Mouse (Mus musculus) neural tube, embryonic 14.5 days (tissue): Measurements from ENCODE around the gene Ubqln4. TPM values are rescaled to one million over a fixed set of nuclear protein-coding genes. Genes with fewer than 3 reads are reported as not detected.

Source experiments
- ATAC-seq: fragments of 200-750 bp; cut with Nextera tagmentation; 2 replicates; pipeline ENCODE4 v1.8.0; 2017; ENCODE audit warnings: low read depth, mild to moderate bottlenecking, moderate TSS enrichment, moderate library complexity
- H3K27ac ChIP-seq: fragments of 300-500 bp; sonication (generic); 2 replicates; pipeline ENCODE4 v1.5.1; 2014; ENCODE audit warnings: low read depth, mild to moderate bottlenecking, control low read depth, low read length, moderate library complexity, mixed read lengths
- H3K27me3 ChIP-seq: fragments of 300-500 bp; sonication (generic); 2 replicates; pipeline ENCODE4 v1.6.1; 2014; ENCODE audit warnings: low read length; ENCODE audit not compliant: control insufficient read depth, insufficient read depth
- H3K36me3 ChIP-seq: fragments of 300-500 bp; sonication (generic); 2 replicates; pipeline ENCODE4 v1.6.1; 2014; ENCODE audit warnings: low read length, mixed read lengths; ENCODE audit not compliant: control insufficient read depth, insufficient read depth
- H3K4me1 ChIP-seq: fragments of 300-500 bp; sonication (generic); 2 replicates; pipeline ENCODE4 v1.6.1; 2014; ENCODE audit warnings: low read length; ENCODE audit not compliant: control insufficient read depth, insufficient read depth
- H3K4me2 ChIP-seq: fragments of 300-500 bp; sonication (generic); 2 replicates; pipeline ENCODE4 v1.6.1; 2014; ENCODE audit warnings: mild to moderate bottlenecking, low read depth, low read length, control low read depth
- H3K4me3 ChIP-seq: fragments of 300-500 bp; sonication (generic); 2 replicates; pipeline ENCODE4 v1.5.1; 2014; ENCODE audit warnings: low read depth, low read length, control low read depth, mixed read lengths
- H3K9ac ChIP-seq: fragments of 300-500 bp; sonication (generic); replicated peaks from 2 replicates; pipeline ENCODE4 v1.6.1; 2014; ENCODE audit warnings: low read depth, mild to moderate bottlenecking, control low read depth, low read length, mixed read lengths
- H3K9me3 ChIP-seq: fragments of 300-500 bp; sonication (generic); 2 replicates; pipeline ENCODE4 v1.6.1; 2016; ENCODE audit warnings: low read length; ENCODE audit not compliant: control insufficient read depth
- WGBS: fragments of 180-500 bp; shearing (Covaris S2); extraction: QIAGEN DNeasy Blood & Tissue Kit; methylation state at CpG from one replicate; pipeline ENCODE4 v1.1.7; 2014; 5-methylcytosine and 5-hydroxymethylcytosine counted together
- polyA plus RNA-seq: library from polyadenylated mRNA; unstranded; fragments of >200 nt; fragmentation: Nextera tagmentation; extraction: Ambion mirVana; gene quantifications from 2 replicates; pipeline ENCODE4 v1.2.1, GENCODE M21; 2014

Gene Ubqln4
- polyA plus RNA-seq, 1 experiment from 2014 or later = 44.1 TPM

DNA sequence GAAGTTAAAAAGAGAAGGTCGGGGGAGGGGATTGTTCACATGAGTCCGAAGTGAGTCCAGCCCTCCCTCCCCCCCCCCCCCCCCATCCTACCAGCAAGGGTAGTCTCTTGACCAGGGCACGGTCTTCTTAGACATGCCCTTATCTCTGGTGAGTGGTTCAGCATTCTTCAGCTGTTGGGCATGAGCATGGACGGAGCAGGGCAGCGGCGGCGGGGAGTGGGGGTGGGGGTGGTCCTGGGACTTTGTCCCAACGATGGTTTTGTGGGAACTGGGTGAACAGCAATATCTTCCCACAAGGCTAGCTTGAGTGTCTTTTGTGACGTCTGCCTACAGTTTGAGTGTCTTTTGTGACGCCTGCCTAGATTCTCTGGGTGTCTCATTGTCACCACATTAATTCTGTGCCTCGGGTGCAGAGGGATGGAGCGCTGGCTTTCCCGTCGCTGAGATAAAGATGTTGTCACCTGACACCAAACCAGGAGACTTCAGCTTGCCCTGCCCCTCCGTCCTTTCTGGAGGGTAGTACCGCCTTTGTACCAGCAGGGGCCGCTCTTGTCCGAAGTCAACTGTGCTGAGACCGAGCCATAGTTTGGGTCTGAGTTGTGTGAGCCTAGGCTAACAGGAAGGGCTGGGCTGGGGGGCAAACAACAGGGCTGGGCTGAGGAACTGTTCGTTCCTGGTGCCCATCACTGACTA, 53.7 kb downstream of the Ubqln4 start:
- Histone ChIP-seq H3K9ac (0 out of 2 replicates have a peak overlapping the region, but pooled peaks have one; percentile 16), H3K27me3 (no peaks in the 10 kb centered on the region), H3K27ac (no peak overlapping the region), H3K9me3 (no peaks in the 10 kb centered on the region), H3K36me3 (no peaks in the 10 kb centered on the region), H3K4me1 (no peaks in the 10 kb centered on the region), H3K4me2 (peak overlapping the region; percentile 50), H3K4me3 (peak overlapping the region; percentile 17; the same call in 1 of the 2 replicates)
- peak; percentile 92 for ATAC-seq
- under 1% methylated on average over 20 of the region's 20 CpGs for WGBS

DNA sequence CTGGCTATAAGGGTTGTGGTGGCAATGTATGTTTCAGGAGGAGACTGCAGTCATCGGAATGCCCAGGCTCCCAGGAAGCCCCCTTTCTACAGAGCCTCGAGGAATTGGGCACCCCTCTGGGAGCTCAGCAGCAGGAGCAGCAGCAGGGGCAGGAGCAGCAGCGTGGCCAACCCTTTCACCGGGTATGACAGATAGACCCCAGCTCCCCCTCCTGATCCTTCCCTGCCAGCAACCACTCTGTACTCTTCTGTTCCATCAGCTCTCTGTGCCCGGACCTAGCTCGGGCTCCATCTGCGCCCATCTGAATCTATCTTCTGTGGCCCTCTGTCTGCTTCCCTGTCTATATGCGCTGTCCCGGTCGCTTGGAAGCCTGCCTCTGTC, 54.2 kb downstream of the Ubqln4 start:
- Histone ChIP-seq H3K4me3 (peak overlapping the region; percentile 17; the same call in 1 of the 2 replicates), H3K4me1 (no peaks in the 10 kb centered on the region), H3K36me3 (no peaks in the 10 kb centered on the region), H3K9me3 (no peaks in the 10 kb centered on the region), H3K27ac (no peak overlapping the region), H3K9ac (0 out of 2 replicates have a peak overlapping the region, but pooled peaks have one; percentile 13), H3K4me2 (peak overlapping the region; percentile 50; the same call in 1 of the 2 replicates), H3K27me3 (no peaks in the 10 kb centered on the region)
- WGBS = 23% methylated on average over 10 of the region's 10 CpGs
- ATAC-seq = peak; percentile 70; the same call in 1 of the 2 replicates

DNA sequence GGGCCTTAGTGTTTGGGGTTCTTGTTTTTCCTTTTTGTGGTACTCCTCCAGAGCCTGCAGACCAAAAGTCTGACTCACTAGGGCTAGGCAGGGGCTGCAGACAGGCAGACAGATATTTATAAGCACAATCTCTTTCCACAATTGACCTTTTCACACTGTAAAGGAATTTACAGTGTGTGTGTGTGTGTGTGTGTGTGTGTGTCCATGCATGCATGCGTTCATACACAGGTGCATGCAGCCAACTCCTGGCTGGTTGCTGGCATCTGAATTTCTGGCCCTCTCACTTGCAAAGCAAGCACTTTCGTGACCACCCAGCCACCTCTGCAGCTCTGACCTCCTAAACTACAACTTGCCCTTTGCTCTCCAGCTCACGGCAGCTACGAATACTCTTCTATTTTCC, 55.5 kb downstream of the Ubqln4 start:
- WGBS = 79% methylated on average over 4 of the region's 4 CpGs
- no peaks in the 10 kb centered on the region for H3K36me3 ChIP-seq
- H3K9me3 ChIP-seq = no peaks in the 10 kb centered on the region
- no peak overlapping the region for H3K9ac ChIP-seq
- H3K4me2 ChIP-seq = no peak overlapping the region
- H3K27ac ChIP-seq = no peak overlapping the region
- ATAC-seq = no peak
- H3K4me1 ChIP-seq = no peaks in the 10 kb centered on the region
- H3K27me3 ChIP-seq = no peaks in the 10 kb centered on the region
- H3K4me3 ChIP-seq = no peak overlapping the region

DNA sequence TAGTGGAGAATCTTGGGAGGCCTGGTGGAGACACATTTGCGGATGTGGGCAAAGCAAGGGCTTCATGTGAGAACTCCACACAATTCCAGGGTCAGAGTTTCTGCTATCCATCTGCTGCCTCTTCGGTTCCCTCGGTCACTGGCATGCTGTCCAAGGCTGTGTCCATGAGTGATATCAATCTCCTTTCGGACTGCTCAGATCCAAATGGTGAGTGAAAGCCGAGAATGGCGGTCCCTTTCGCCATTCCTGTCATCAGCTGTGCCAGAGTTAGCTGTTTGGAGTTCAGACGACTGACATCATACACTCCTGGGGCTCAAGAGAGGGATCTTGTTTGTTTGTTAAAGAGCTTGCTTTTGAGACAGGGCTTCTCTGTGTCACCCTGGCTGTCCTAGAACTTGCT, 60.9 kb downstream of the Ubqln4 start:
- Histone ChIP-seq H3K9me3 (no peaks in the 10 kb centered on the region), H3K4me2 (no peak overlapping the region), H3K36me3 (no peaks in the 10 kb centered on the region; the same call in 1 of the 2 replicates), H3K9ac (no peak overlapping the region), H3K4me3 (no peak overlapping the region), H3K27ac (no peak overlapping the region), H3K4me1 (0 out of 2 replicates have a peak, but pooled peaks cover 4% of the 10 kb centered on the region), H3K27me3 (no peaks in the 10 kb centered on the region)
- WGBS = 83% methylated on average over 8 of the region's 8 CpGs
- ATAC-seq = no peak

DNA sequence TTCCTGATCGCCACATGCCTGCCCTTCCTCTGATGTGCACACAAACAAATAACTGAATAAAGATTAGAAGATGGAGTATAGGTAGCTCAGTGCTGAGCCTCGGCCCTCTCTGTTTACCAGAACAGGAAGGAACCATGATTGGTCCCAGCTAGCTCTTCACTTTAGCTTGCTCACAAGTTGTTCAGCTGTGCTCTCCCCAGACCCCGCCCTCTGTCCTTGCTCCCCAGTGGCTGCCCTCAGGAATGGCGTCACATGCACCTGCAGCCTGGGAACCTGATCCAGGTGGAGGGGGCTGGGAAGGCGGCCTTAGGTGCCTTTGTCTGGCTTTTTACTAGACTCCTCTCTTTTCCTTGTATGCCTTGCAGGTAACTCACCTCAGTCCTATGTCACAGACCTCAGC, 61.6 kb downstream of the Ubqln4 start:
- no peaks in the 10 kb centered on the region; the same call in 1 of the 2 replicates for H3K36me3 ChIP-seq
- no peak overlapping the region for H3K9ac ChIP-seq
- no peak for ATAC-seq
- H3K9me3 ChIP-seq = no peaks in the 10 kb centered on the region
- no peak overlapping the region for H3K27ac ChIP-seq
- no peak overlapping the region for H3K4me2 ChIP-seq
- no peaks in the 10 kb centered on the region for H3K27me3 ChIP-seq
- no peak overlapping the region for H3K4me3 ChIP-seq
- 0 out of 2 replicates have a peak, but pooled peaks cover 4% of the 10 kb centered on the region for H3K4me1 ChIP-seq
- WGBS = 77% methylated on average over 5 of the region's 5 CpGs

DNA sequence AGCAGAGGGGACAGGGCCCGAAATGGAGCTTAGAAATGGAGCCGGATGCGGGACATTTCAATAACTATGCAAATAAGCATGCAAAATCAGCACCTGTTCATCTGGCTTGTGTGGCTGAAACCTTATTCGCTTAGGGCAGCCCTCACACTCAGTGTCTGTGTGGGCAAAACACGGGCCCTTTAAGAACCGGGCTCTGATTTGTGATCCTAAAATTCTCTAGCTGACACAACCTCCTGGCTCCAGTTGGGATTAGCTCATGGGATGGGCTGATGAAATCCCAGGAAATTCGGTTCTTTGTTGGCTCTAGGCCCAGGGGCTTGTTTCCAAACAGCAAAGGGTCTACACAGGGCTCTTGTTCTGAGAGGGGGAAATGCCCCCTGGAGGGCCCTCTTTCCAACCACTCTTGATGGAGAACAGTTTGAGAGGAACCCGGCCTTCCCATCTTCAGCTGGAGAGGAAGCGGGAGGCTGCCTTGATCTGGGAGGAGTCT, 62.4 kb downstream of the Ubqln4 start:
- Histone ChIP-seq H3K27me3 (no peaks in the 10 kb centered on the region), H3K4me1 (0 out of 2 replicates have a peak, but pooled peaks cover 4% of the 10 kb centered on the region), H3K9ac (no peak overlapping the region), H3K36me3 (no peaks in the 10 kb centered on the region; the same call in 1 of the 2 replicates), H3K4me3 (no peak overlapping the region), H3K9me3 (no peaks in the 10 kb centered on the region), H3K4me2 (no peak overlapping the region; the same call in 1 of the 2 replicates), H3K27ac (0 out of 2 replicates have a peak overlapping the region, but pooled peaks have one; percentile 10)
- 42% methylated on average over 9 of the region's 9 CpGs for WGBS
- ATAC-seq = peak; percentile 33; the same call in 1 of the 2 replicates

DNA sequence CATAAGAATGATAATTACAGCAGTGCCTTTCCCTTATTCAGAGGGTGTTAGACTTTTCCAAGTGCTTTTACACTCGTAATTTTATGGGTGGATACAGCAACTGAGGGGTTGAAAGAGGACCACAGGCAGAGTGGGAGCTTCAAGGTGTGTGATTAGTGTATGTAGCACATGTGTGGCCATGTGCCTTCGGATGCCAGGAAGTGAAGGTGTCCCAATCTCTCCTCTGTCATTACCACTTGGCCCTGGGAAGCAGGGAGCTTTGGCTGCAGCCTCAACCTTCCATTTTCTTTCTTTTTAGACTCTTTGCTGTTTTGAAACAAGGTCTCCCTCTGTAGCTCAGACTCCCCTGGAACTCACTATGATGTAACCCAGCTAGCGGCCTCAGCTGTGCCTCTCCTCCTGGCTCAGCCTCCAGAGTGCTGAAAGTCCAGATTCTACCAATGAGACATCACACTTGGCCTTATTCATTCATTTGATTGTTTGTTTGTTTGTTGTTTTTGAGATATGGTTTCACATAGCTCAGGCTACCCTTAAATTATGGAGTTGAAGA, 63.5 kb downstream of the Ubqln4 start:
- H3K9ac ChIP-seq = no peak overlapping the region
- WGBS = 82% methylated on average over 3 of the region's 3 CpGs
- no peak for ATAC-seq

DNA sequence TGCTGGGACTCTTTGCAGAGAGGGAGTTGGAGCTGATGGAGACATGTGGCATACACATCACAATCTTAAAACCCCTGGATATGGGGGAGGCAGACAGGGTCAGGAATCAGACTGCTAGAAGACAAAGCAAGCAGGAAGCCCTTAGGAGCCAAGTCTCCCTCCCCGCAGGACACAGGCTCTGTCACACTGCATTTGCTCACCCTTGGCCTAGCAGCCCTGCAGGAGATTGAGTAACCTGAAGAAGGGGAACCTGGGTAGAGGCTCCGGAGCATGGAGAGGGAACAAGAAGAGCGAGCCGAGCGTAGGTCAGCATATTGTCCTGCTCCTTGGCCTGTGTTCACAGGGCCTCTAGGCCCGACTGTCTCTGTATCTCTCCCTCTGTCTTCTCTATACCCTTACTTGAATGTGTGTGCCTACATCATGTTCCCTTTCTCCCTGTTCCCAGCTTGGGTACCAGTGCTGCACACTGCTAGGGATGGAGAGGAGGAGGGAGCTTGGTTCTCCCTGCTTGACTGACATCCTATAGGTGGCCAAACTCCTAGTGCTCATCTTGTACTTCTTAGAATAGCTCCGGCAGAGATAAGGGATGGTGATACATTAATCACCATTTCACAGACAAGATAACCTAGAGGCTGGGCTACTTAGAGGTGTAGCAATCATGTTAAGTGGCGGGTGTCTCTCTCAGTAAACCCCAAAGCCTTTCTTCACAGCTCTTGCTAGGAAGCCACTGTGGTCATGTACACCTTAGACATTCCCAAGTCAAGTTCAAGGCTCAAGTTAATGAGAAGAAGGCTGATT, 64.7 kb downstream of the Ubqln4 start:
- no peaks in the 10 kb centered on the region; the same call in 1 of the 2 replicates for H3K36me3 ChIP-seq
- 74% methylated on average over 8 of the region's 8 CpGs for WGBS
- H3K27me3 ChIP-seq = no peaks in the 10 kb centered on the region
- no peak overlapping the region for H3K9ac ChIP-seq
- H3K4me2 ChIP-seq = no peak overlapping the region
- ATAC-seq = no peak
- H3K27ac ChIP-seq = no peak overlapping the region
- H3K4me1 ChIP-seq = 0 out of 2 replicates have a peak, but pooled peaks cover 4% of the 10 kb centered on the region
- H3K4me3 ChIP-seq = no peak overlapping the region
- no peaks in the 10 kb centered on the region for H3K9me3 ChIP-seq

More for the DNA sequence above, 63.5 kb downstream of the Ubqln4 start:
- no peaks in the 10 kb centered on the region; the same call in 1 of the 2 replicates for H3K36me3 ChIP-seq
- no peaks in the 10 kb centered on the region for H3K27me3 ChIP-seq
- no peak overlapping the region for H3K27ac ChIP-seq
- no peaks in the 10 kb centered on the region for H3K9me3 ChIP-seq
- H3K4me1 ChIP-seq = 0 out of 2 replicates have a peak, but pooled peaks cover 4% of the 10 kb centered on the region
- no peak overlapping the region for H3K4me3 ChIP-seq
- no peak overlapping the region for H3K4me2 ChIP-seq
